Mouse (Mus musculus): ENCODE data around the gene Mrpl53. TPM values are rescaled to one million over a fixed set of nuclear protein-coding genes. Genes with fewer than 3 reads are reported as not detected.

Gene Mrpl53
- 78.0 and 87.2 TPM in 2 replicates for polyA plus RNA-seq (2015; fragmentation: Nextera tagmentation; extraction: Ambion mirVana)

DNA sequence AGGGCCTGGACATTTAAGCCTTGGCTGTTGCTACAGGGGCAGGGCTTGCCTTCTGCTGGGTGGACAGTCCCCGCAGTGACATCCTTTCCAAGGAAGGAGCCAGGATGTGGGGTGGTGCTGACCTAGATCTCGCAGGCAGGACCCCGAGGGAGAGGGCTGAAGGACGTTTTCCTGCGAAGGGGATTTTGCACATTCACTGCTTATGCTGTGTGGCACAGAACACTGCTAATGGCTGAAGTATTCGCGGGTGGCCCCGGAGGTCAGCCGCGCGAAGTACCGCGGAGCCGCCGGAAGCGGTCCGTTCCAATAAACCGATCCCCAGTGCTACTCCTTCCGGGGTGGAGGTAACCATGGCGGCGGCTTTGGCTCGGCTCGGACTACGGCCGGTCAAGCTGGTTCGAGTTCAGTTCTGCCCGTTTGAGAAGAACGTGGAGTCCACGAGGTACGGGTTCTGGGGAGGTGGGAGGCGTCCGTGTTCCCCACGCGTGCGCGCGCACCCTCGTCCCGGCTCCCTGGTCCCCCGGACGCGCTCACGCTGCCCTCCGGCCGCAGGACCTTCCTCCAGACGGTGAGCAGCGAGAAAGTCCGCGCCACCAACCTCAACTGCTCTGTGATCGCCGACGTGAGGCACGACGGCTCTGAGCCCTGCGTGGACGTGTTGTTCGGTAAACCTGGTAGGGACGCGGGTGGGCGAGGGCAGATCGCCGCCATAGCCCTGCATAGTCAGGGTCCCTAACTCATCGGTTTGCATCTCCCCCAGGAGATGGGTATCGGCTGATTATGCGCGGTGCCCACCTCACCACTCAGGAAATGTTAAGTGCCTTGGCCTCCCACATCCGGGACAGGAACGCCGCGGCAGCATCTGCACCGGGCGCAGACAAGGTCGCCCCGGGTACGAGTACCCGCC is at the start of gene Mrpl53:
TSS of gene Mrpl53 (plus strand) at position 279 of the 907 bp plus-strand sequence.

DNA sequence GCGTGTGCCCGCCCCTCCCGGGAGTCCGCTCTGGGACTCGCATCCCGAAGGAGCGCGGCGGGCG is 38.8 kb upstream of the Mrpl53 start, which contains the start of gene Tlx2:
TSS of gene Tlx2 (minus strand) at position 47 of the 64 bp plus-strand sequence.

DNA sequence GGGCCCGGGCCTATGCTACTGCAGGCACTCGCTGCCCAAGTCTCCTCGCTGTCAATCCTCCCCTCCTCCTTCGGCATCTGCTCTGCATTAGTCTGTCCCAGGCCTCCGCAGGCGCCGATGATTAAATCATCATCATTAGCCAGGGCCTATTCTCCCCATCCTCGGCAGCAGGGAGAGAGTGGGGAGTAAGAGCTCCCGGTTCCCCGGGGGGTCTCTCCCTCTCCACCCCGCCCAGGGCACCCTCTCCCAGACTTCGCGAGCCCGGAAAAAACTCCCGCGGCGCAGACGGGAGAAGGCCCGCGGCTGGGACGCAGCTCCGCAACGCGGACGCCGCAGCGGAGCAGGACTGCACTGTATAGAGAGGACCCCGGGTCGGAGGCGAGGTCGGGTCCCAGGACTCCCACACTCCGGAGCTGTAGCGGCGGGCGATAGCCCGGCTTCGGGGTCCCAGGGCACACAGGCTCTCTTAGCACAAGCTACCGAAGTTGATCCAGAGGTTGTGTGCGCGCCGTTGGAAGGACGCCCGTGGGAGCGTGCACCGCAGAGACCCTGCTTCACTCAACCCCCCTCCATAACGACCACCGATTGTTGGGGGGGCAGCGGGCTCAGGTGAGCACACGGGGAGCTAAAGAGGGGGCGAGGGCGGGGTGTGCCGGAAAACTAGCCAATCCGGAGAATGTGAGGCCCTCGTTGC is 31.1 kb upstream of the Mrpl53 start, which contains the start of gene Pcgf1:
TSS of gene Pcgf1 (plus strand) at position 240 of the 694 bp plus-strand sequence.

DNA sequence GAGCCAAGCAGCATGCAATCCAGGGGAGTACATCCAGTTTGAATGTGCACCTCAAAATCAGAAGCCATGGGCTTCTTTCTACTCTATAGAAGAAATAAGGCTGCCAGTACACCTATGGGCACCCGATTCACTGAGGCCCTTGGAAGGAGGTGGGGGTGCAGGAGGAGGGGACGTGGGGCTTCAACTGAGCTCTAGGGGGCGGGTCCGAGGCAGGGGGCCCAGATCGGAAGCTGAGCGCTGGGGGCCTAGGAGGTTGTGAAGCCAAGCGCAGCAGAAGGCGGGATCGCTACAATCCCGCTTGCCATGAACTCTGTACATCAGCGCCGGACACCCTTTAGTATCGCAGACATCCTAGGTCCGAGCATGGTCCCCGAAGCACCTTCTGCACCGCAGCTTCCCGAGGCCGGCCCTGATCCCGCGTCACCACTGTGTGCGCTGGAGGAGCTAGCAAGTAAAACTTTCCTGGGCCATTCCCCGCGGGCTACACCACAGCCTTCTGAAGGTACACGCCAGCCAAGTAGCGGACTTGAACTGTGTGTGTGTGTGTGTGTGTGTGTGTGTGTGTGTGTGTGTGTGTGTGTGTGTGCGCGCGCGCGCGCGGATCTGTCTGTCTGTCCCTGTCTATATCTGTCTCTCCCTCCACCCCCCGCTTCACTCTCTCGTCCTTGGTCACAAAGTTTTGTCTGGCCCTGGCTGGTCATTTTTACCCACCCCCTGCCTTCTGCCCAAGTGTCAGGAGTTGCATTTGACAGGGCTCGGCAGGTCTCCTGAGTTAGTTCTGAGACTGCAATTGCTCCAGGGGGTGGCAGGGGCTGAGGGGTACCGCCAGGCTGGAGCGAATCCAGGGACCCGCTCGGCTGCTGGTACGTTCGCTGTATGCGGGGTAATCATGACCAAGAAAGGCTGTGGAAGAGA is 22.5 kb upstream of the Mrpl53 start, which contains the start of gene Lbx2:
TSS of gene Lbx2 (plus strand) at position 247 of the 915 bp plus-strand sequence.

DNA sequence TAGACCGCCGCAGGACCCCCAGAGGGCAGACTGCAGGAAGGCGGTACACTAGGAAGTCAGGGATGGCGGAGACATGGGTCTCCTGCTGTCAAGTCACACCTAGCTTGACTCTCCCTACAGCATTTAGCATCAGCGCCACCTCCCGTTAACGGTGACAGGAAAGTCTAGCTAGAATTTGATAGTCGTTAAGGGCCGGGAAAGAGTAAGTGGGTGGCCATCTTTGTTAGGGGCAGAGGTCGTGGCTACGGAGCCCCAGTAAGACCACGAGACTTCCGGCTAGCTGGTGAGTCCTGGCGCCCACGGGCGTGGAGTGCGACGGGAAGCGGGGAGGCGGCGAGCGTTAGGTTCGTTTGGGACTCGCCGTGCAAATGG is 7.5 kb upstream of the Mrpl53 start, which contains the start of the genes Ccdc142 and Gm42688:
TSS of gene Ccdc142 (plus strand) at position 286 of the 372 bp plus-strand sequence.
TSS of gene Gm42688 (plus strand) at position 302 of the 372 bp plus-strand sequence.

DNA sequence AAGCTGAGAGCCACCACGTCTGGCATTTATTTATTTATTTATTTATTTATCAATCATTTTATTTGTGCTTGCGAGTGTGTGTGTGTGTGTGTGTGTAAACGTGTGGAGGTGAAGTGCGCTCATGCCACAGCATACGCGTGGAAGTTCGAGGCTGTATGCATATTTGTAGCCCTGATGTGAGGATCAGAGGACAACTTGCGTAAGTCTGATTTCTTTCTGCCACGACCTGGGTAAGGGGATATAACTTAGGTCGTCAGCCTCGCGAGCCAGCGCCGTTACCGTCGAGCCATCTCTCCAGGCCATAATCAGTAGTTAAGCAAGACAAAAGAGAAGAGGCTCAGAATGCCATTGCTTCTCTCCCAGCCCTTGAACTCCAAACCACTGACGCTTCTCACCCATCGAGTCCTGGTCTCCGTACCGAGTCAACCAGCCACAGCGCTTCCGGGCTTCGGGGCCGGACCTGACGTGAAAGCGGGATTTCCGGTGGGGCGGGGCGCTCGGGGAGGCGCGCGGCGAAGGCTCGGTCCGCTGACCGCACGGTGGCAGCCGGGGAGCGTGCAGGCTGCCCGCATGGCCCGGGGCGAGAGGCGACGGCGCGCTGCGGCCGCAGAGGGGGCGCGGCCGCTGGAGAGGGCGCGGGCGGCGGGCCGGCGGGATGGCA is 6.3 kb downstream of the Mrpl53 start, which contains the start of gene Mogs:
TSS of gene Mogs (plus strand) at position 486 of the 661 bp plus-strand sequence.

DNA sequence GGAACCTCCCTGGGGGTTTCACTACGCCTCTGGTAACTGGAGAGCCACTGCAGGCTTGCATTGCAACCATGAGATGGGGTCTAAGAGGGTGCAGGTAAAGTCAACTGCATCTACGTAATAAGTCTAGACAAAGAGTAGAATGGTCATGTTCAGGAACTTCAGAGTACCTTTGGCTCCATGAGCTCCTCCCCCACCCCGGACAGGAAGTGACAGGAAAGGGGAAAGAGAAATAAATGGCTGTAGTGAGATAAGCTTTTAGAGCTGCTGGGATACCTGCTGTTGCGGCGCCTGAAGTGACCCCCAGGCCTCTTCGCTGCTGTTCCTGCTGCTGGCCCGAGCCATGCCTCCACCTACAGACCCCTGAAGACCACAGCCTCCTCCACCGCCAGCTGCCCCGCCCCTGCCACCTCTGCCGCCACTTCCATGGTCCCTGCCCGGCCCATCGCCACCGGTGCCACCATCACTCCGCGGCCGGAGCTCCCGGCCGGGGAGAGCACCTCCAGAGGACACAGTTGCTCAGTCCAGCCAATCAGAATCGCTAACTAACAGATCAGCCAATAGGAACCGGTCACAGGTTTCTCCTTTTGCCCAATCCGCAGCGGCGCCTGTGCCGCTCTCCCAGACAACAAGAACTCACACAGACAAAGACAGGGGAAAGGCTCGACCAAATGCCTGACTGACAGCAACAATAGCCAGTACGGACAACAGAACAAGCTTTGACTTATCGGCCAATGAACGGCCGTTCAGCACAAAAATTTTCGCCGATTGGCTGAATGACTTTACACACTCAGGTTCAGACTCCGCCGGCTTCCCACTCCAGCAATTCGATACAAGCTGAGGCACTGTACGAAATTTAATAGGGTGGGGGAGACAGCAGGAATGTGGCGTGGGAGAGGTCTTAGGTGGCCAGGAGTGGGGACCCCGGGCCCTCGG is 12.4 kb downstream of the Mrpl53 start, which contains the start of gene Wbp1:
TSS of gene Wbp1 (minus strand) at position 630 of the 933 bp plus-strand sequence.

DNA sequence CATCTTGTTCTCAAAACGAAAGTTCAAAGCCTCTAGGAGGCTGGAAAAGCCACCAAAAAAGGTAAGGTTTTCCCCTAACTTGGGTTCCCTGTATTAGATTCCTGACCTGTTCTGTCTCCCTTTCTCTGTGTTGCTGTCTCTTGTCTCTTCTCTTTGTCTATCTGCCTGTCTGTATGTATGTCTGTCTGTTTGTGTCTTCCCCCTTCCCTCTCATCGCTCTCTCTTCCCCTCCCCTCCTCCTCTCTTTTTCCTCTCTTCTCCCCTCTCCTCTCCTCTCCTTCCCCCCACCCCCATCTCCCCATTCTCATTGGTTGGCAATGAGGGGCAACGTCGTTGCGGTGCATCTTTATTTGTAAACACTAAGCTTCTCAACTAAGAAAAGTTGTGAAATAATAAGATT is 16.5 kb downstream of the Mrpl53 start, which contains the start of gene Ino80b:
TSS of gene Ino80b (minus strand) at position 101 of the 400 bp plus-strand sequence.

DNA sequence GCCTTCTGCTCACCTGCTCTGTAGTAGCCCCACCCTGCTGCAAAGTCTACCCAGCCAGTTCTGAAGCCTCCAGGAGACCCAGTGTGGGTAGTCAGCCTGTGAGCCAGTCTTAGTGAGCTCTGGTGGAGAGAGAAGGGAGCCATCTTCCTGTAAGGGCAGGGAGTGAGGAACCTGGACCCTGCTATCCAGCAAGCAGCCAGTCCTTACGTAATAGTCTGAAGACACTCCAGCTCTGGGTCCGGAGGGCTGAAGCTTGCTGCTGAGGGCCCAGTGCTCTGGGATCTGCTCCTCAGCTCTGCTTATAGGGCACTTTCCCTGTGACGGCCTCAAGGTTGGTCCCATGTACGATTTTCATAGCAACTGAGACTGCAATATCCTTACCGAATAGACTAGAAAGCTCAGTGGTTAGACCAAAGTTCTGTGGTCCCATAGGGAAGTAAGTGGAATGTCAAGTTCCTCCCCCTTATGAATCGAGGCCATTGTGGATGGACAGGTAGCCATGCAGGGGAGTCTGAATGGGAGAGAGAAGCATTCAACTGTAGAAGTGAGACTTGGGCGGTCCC is 26.2 kb downstream of the Mrpl53 start, which contains the start of gene Rtkn:
TSS of gene Rtkn (plus strand) at position 513 of the 563 bp plus-strand sequence.

DNA sequence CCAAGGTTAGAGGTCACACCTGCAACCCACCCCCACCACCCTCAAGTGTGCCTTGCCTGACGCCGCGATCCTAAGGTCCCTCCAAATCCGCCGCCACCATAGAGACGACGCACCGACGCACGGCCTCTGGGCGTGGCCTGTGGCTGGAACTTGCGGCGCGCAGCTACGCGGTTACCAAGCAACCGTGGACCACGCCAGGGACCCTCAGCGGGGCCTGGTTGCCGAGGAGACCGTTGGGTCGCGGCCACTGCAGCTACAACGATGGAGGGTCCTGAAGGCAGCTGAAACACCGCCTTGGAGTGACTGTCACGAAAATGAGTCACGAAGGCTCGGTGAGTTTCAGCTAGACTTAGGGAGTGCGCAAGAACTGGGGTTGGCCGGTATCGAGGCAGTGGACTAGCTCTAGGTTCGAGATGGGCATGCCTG is 47.4 kb downstream of the Mrpl53 start, which contains the start of the genes Wdr54 and 1700003E16Rik:
TSS of gene Wdr54 (minus strand) at position 139 of the 426 bp plus-strand sequence.
TSS of gene 1700003E16Rik (plus strand) at position 146 of the 426 bp plus-strand sequence.

MicroRNA genes within 50 kb of the gene (microRNA counts, 519-probe panel; counts per million panel counts)
- microRNA mmu-miR-3470a+mmu-miR-3470b = 88.3 counts per million

Other genes with a start within 250 kb of the Mrpl53 start
- gene Sema4f, start 169.3 kb upstream of the Mrpl53 start, polyA plus RNA-seq (2015; fragmentation: Nextera tagmentation; extraction: Ambion mirVana) = 0.36 and 0.43 TPM in 2 replicates
- 15.5 and 16.1 TPM in 2 replicates for gene M1ap, start 162.1 kb upstream of the Mrpl53 start, polyA plus RNA-seq (2015; fragmentation: Nextera tagmentation; extraction: Ambion mirVana)
- gene Dok1, start 75.6 kb upstream of the Mrpl53 start, polyA plus RNA-seq (2015; fragmentation: Nextera tagmentation; extraction: Ambion mirVana) = 26.3 and 28.2 TPM in 2 replicates
- gene Loxl3, start 74.9 kb upstream of the Mrpl53 start, polyA plus RNA-seq (2015; fragmentation: Nextera tagmentation; extraction: Ambion mirVana) = 1.8 and 3.1 TPM in 2 replicates
- 193 and 196 TPM in 2 replicates for gene Aup1, start 54.5 kb upstream of the Mrpl53 start, polyA plus RNA-seq (2015; fragmentation: Nextera tagmentation; extraction: Ambion mirVana)
- gene Htra2, start 53.8 kb upstream of the Mrpl53 start, polyA plus RNA-seq (2015; fragmentation: Nextera tagmentation; extraction: Ambion mirVana) = 114 and 124 TPM in 2 replicates
- 0.59 and 0.73 TPM in 2 replicates for gene Dqx1, start 51.2 kb upstream of the Mrpl53 start, polyA plus RNA-seq (2015; fragmentation: Nextera tagmentation; extraction: Ambion mirVana)
- not detected in 2 replicates for gene Tlx2, start 38.7 kb upstream of the Mrpl53 start, polyA plus RNA-seq (2015; fragmentation: Nextera tagmentation; extraction: Ambion mirVana)
- 23.5 and 25.1 TPM in 2 replicates for gene Pcgf1, start 31.2 kb upstream of the Mrpl53 start, polyA plus RNA-seq (2015; fragmentation: Nextera tagmentation; extraction: Ambion mirVana)
- 0.51 and 1.0 TPM in 2 replicates for gene Lbx2, start 22.7 kb upstream of the Mrpl53 start, polyA plus RNA-seq (2015; fragmentation: Nextera tagmentation; extraction: Ambion mirVana)
- gene Ccdc142, start 7.4 kb upstream of the Mrpl53 start, polyA plus RNA-seq (2015; fragmentation: Nextera tagmentation; extraction: Ambion mirVana) = 1.6 and 2.2 TPM in 2 replicates
- 1.4 and 2.5 TPM in 2 replicates for gene Gm42688, start 7.4 kb upstream of the Mrpl53 start, polyA plus RNA-seq (2015; fragmentation: Nextera tagmentation; extraction: Ambion mirVana)
- 32.6 and 33.7 TPM in 2 replicates for gene Mogs, start 6.5 kb downstream of the Mrpl53 start, polyA plus RNA-seq (2015; fragmentation: Nextera tagmentation; extraction: Ambion mirVana)
- 36.8 and 44.2 TPM in 2 replicates for gene Wbp1, start 12.5 kb downstream of the Mrpl53 start, polyA plus RNA-seq (2015; fragmentation: Nextera tagmentation; extraction: Ambion mirVana)
- 8.7 and 10.1 TPM in 2 replicates for gene Ino80b, start 16.4 kb downstream of the Mrpl53 start, polyA plus RNA-seq (2015; fragmentation: Nextera tagmentation; extraction: Ambion mirVana)
- 3.6 and 3.9 TPM in 2 replicates for gene Rtkn, start 26.4 kb downstream of the Mrpl53 start, polyA plus RNA-seq (2015; fragmentation: Nextera tagmentation; extraction: Ambion mirVana)
- gene Wdr54, start 47.4 kb downstream of the Mrpl53 start, polyA plus RNA-seq (2015; fragmentation: Nextera tagmentation; extraction: Ambion mirVana) = 0.40 and 0.43 TPM in 2 replicates
- 0.10 and 0.11 TPM in 2 replicates for gene 1700003E16Rik, start 47.4 kb downstream of the Mrpl53 start, polyA plus RNA-seq (2015; fragmentation: Nextera tagmentation; extraction: Ambion mirVana)
- gene Dctn1, start 56.9 kb downstream of the Mrpl53 start, polyA plus RNA-seq (2015; fragmentation: Nextera tagmentation; extraction: Ambion mirVana) = 25.0 and 30.5 TPM in 2 replicates
- 0.07 and 0.11 TPM in 2 replicates for gene Slc4a5, start 110.8 kb downstream of the Mrpl53 start, polyA plus RNA-seq (2015; fragmentation: Nextera tagmentation; extraction: Ambion mirVana)
- 31.5 and 41.3 TPM in 2 replicates for gene Mthfd2, start 216.9 kb downstream of the Mrpl53 start, polyA plus RNA-seq (2015; fragmentation: Nextera tagmentation; extraction: Ambion mirVana)
- gene Mob1a, start 217.0 kb downstream of the Mrpl53 start, polyA plus RNA-seq (2015; fragmentation: Nextera tagmentation; extraction: Ambion mirVana) = 38.3 and 41.6 TPM in 2 replicates
- gene Bola3, start 240.1 kb downstream of the Mrpl53 start, polyA plus RNA-seq (2015; fragmentation: Nextera tagmentation; extraction: Ambion mirVana) = 298 and 364 TPM in 2 replicates